Mouse (Mus musculus) E14TG2a.4 (cell line): ENCODE measurements around the gene Slc22a23.
"Not testable (repeated sequence)": the region's sequence is repeated elsewhere in the genome, so short reads cannot be mapped to it uniquely, and the experiment has no call there.

ENCODE experiments used
- H3K27me3 ChIP-seq: 2 replicates; pipeline ENCODE4 v1.6.1; 2014; ENCODE audit warnings: low read length, control low read depth; ENCODE audit not compliant: insufficient read depth
- H3K36me3 ChIP-seq: 2 replicates; pipeline ENCODE4 v1.6.1; 2014; ENCODE audit warnings: low read length, control low read depth; ENCODE audit not compliant: insufficient read depth
- H3K4me1 ChIP-seq: replicated peaks from 2 replicates; pipeline ENCODE4 v1.6.1; 2014; ENCODE audit warnings: low read depth, low read length, control low read depth
- H3K4me3 ChIP-seq: replicated peaks from 2 replicates; pipeline ENCODE4 v1.5.1; 2014; ENCODE audit warnings: mild to moderate bottlenecking, low read length
- H3K9me3 ChIP-seq: 2 replicates; pipeline ENCODE4 v1.6.1; 2014; ENCODE audit warnings: low read length, control low read depth
- CTCF ChIP-seq: conservative IDR thresholded peaks from 2 replicates; pipeline ENCODE4 v1.5.1; 2014; ENCODE audit warnings: low read length
- NANOG ChIP-seq: IDR thresholded peaks from 2 replicates; pipeline ENCODE4 v1.6.1; 2014; ENCODE audit warnings: borderline replicate concordance, low read length, mixed read lengths
- POU5F1 ChIP-seq: IDR thresholded peaks from 2 replicates; pipeline ENCODE4 v1.6.1; 2014; ENCODE audit warnings: low read length, borderline replicate concordance

Gene Slc22a23

DNA sequence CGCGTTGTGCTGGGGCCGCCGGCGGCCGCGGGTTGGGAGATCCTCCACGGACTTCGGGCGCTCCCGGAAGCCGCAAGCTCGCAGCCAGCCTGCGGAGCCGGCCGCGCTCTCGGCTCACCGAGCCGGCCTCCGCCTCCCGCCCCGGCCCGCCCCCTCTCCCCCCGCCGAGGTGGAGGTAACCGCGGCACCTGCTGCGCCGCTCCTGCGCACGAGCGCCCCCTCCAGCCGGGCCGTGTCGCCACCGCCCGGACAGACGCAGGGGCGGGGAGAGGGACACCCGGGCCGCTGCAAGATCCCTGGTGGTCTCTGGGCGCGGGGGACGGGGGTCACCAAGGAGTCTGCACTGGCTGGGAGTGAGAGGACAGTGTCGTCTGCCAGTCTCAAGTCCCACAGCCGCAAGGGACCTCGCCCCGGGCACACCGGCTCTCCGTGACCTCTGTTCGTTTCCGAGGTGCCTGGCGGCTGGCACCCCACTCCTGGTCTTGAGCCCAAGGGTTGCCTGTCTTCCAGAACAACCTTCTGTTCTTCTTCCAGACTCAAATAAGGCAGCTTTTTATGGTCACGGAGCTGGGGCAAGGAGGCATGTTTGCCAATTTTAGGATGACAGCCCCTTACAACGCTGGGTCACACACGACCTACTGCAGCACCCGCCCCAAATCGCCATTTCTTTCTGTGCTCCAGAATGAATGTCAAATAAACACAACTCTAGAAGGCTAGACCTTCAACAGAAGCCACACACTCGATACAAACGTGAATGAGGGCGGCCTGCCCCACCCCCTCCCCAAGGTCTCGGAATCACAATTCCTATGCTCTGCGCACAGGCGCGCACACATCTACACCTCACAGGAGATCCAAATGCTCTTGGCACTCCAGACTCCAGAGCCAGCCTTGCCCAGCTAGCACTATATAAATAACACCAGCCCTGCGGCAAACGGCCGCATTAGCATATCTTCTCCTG lies at the start of gene Slc22a23:
Slc22a23 (minus strand) TSS at position 55 of the 958 bp plus-strand sequence.
- Histone ChIP-seq H3K4me3 (peak within 1 kb of the TSS; percentile 90), H3K4me1 (peaks cover 35% of the 10 kb centered on the region), H3K27me3 (peaks cover 55% of the 10 kb centered on the region), H3K36me3 (no peaks in the 10 kb centered on the region), H3K9me3 (no peaks in the 10 kb centered on the region)
- TF ChIP-seq NANOG, result no peak
- no peak for TF ChIP-seq CTCF
- TF ChIP-seq POU5F1, result no peak

DNA sequence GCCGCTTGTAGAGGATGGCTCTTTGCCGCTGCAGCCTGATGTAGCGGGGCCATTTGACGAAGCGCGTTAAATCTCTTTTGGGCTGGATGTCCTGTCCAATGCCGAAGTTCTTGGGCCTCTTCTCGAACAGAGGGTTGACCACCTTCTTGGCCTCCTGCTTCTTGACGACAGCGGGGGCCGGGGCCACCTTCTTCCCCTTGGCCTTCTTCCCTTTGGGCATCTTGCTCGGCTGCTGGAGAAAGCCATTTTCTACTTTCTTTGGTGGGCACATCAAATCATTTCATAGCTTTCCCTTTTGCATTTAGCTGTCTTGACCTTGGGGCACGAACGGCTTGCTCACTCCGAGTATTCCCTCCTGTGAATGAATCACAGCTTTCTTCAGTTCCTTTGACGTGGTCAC lies 49.3 kb upstream of the Slc22a23 start:
- H3K36me3 ChIP-seq, H3K4me1 ChIP-seq, H3K27me3 ChIP-seq, H3K4me3 ChIP-seq, H3K9me3 ChIP-seq: not testable (repeated sequence)

DNA sequence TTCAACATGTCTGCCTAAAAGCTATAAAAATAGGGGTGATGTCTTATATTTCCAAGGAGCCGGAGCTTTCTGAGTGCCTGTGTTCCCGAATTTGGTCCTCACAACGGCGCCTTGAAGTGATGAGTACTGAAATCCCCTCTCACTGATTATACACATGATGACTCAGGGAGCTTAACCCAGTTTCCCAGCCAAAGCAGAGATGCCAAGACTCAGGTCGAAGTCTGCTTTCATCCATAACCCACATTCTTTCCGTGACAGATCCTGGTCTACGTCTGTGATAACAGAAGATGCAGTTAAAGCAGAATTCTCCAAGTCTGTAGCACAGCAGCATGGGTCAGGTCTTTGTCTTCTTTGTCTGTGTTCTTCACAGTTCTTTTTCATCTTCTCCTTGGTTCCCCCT lies 47.4 kb upstream of the Slc22a23 start:
- Histone ChIP-seq H3K4me3 (no peak overlapping the region), H3K4me1 (no peaks in the 10 kb centered on the region), H3K36me3 (no peaks in the 10 kb centered on the region), H3K27me3 (no peaks in the 10 kb centered on the region), H3K9me3 (no peaks in the 10 kb centered on the region)
- TF ChIP-seq POU5F1 (no peak), NANOG (no peak), CTCF (no peak)

DNA sequence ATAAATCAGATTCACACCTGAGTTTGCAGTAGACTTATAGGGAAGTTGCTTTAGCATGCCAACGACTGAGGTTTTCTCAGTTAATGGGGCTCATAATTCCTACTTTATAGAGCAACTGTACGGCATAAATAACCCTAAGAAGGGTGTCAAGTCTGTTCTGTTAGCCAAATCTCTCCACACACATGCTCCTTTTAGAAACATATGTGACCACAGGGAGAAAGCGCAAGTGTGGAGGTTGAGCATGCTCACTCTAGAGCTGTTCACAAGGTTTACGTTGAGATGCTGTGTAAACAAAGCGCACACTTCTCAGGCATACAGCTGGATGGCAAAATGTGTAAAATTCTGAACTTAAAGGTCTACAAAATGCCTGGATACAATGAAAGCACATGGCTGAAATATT lies 43.2 kb upstream of the Slc22a23 start:
- H3K4me3 ChIP-seq, result no peak overlapping the region
- no peaks in the 10 kb centered on the region for H3K36me3 ChIP-seq
- peaks cover 3% of the 10 kb centered on the region; the same call in 1 of the 2 replicates for H3K27me3 ChIP-seq
- H3K9me3 ChIP-seq, result no peaks in the 10 kb centered on the region
- no peaks in the 10 kb centered on the region for H3K4me1 ChIP-seq
- TF ChIP-seq POU5F1 (no peak), CTCF (no peak), NANOG (no peak)

DNA sequence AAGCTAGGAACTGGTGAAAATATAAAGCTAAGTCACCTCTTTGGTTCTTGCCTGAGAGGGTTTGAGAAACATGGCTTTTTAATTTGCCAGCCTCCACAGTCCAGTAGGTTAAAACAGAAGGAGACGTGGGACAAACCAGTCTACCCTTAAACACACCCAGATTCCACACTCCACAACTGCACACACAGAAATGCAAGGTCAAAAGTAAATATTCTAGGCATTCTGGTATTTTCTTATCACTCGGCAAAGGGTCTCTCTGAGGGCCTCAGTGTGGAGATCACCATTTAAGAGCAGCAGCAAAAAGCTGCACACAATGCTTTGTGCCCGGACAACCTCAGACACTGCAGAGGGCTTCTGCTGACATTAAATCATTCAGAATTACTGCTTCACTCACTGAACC lies 38.4 kb upstream of the Slc22a23 start:
- H3K36me3 ChIP-seq, result no peaks in the 10 kb centered on the region
- H3K27me3 ChIP-seq, result peaks cover 7% of the 10 kb centered on the region; the same call in 1 of the 2 replicates
- TF ChIP-seq POU5F1 (no peak), CTCF (no peak), NANOG (no peak)
- H3K9me3 ChIP-seq, result no peaks in the 10 kb centered on the region
- H3K4me3 ChIP-seq, result no peak overlapping the region
- no peaks in the 10 kb centered on the region for H3K4me1 ChIP-seq

DNA sequence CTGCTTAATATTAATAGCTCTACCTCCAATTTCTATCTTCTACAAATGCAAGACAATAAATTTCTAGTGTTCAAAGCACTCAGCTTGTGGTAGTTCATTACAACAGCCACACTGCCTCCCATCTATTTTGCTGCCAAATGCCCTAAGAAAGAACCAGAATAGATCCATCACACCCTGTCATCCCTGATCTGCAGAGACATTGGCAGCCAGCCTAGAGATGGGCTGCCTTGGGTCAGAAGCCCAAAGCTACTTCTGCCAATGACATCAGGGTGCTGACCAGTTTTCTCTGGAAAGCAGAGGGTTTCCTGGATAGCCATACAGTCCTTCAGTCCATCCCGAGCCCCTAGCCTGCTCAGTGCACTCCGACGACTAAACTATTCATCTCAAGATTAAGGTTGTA lies 33.9 kb upstream of the Slc22a23 start:
- TF ChIP-seq NANOG (no peak), POU5F1 (no peak), CTCF (no peak)
- Histone ChIP-seq H3K36me3 (no peaks in the 10 kb centered on the region), H3K4me3 (no peak overlapping the region), H3K27me3 (peaks cover 4% of the 10 kb centered on the region; the same call in 1 of the 2 replicates), H3K4me1 (no peaks in the 10 kb centered on the region), H3K9me3 (no peaks in the 10 kb centered on the region)

DNA sequence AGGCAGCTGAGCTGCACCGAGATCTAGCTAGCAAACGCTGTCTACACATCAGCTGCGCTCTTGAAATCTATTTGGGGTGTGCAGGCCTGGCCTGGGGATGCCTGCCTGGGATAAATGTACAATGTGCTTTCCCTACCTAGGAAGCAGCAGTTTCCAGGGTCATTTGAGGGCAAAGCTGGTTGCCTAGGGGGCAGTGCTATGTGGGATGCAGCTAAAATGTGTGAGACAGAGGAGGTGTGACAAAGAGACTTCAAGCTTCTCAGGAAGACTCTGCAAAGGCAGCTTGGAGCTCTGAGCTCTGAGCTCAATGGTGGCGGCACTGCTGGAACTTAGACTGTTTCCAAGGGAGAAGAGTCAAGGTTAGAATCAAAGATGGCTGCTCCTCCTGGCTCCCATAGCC lies 30.2 kb upstream of the Slc22a23 start:
- no peaks in the 10 kb centered on the region for H3K9me3 ChIP-seq
- H3K36me3 ChIP-seq, result no peaks in the 10 kb centered on the region
- H3K27me3 ChIP-seq, result 0 out of 2 replicates have a peak, but pooled peaks cover 3% of the 10 kb centered on the region
- no peaks in the 10 kb centered on the region for H3K4me1 ChIP-seq
- no peak for TF ChIP-seq CTCF
- TF ChIP-seq NANOG, result no peak
- TF ChIP-seq POU5F1, result no peak
- no peak overlapping the region for H3K4me3 ChIP-seq

DNA sequence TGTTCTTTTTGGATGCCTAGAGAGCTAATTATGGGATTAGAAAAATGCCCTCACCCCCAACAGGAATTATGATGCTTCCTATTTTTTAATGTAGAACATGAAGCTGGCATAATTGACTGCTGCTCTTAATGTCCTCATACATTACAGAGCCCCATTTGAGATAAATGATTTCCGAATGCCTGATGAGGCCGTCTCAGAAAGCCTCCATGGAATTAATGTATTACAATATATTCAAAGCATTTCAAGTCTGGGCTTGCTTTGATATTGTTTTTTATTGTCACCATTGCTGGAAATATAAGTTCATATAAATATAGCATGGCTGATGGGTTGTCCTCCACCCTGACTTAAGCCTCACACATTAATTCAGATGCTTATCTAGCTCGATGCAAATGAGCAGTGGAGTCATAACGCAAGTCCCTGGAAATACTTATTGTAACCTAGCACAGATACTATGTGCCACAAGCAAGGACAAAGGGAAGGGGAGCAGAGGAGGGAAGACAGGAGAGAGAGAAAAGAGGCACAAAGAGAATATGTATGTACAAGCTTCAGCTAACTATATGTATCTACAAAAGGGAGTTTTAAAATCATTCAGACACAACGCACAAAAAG lies 28.0 kb upstream of the Slc22a23 start:
- no peaks in the 10 kb centered on the region for H3K4me1 ChIP-seq
- no peaks in the 10 kb centered on the region for H3K9me3 ChIP-seq
- no peaks in the 10 kb centered on the region for H3K36me3 ChIP-seq
- H3K27me3 ChIP-seq, result 0 out of 2 replicates have a peak, but pooled peaks cover 3% of the 10 kb centered on the region
- no peak for TF ChIP-seq CTCF
- no peak for TF ChIP-seq NANOG
- no peak for TF ChIP-seq POU5F1
- H3K4me3 ChIP-seq, result no peak overlapping the region
